Mouse (Mus musculus): Measurements from ENCODE around the gene Pid1. TPM values are rescaled to one million over a fixed set of nuclear protein-coding genes. Genes with fewer than 3 reads are reported as not detected.

Gene Pid1
- polyA plus RNA-seq, 1 experiment from 2014 or later: 59.5 TPM

- no peak overlapping the region for H3K27ac ChIP-seq
- H3K9me3 ChIP-seq (replicated peaks): no peaks in the 10 kb centered on the region
- no peak for ATAC-seq
- H3K4me2 ChIP-seq: no peak overlapping the region
- H3K36me3 ChIP-seq (ENCODE audit: poor library complexity, severe bottlenecking): no peaks in the 10 kb centered on the region
- no peaks in the 10 kb centered on the region for H3K27me3 ChIP-seq
- 90% methylated on average over 1 of the region's 1 CpGs for WGBS
- no peak overlapping the region for H3K9ac ChIP-seq
- no peaks in the 10 kb centered on the region for H3K4me1 ChIP-seq
- no peak overlapping the region for H3K4me3 ChIP-seq
These were observed 64.3 kb downstream of the Pid1 start for GRCm38 (mm10) chr1:84299719-84300118.

DNA sequence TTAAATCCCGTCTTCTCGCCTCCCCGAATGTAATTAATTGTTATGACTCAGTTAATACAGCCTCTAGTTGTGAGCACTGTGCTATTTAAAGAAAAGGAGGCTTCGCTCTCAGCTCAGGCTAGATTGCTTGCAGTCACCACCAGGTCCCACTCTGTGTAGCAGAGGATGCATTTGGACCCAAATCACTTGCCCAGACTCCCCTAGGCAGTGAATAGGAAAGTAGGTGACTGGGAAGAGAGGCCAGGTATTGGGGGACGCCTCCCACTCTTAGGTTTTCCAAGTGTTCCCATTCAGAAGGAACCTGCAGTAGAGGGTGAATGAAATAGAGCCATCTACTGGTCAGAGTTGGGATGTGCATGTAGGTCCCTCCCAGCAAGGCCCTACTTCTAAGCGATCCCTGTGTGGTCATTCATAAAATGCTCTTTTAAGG, 77.3 kb downstream of the Pid1 start:
- H3K4me2 ChIP-seq: no peak overlapping the region
- WGBS: 25% methylated on average over 6 of the region's 6 CpGs
- H3K9ac ChIP-seq: no peak overlapping the region
- ATAC-seq: peak; percentile 61
- H3K4me3 ChIP-seq: no peak overlapping the region
- peaks cover 26% of the 10 kb centered on the region for H3K4me1 ChIP-seq
- no peaks in the 10 kb centered on the region for H3K9me3 ChIP-seq (replicated peaks)
- H3K36me3 ChIP-seq (ENCODE audit: poor library complexity, severe bottlenecking): no peaks in the 10 kb centered on the region
- H3K27me3 ChIP-seq: 0 out of 2 replicates have a peak, but pooled peaks cover 5% of the 10 kb centered on the region
- H3K27ac ChIP-seq: no peak overlapping the region

GRCm38 (mm10) chr1:84285620-84286019, 78.4 kb downstream of the Pid1 start:
- no peak for ATAC-seq
- Histone ChIP-seq H3K9me3 (replicated peaks) (no peaks in the 10 kb centered on the region), H3K36me3 (ENCODE audit: poor library complexity, severe bottlenecking) (no peaks in the 10 kb centered on the region), H3K4me3 (no peak overlapping the region), H3K9ac (no peak overlapping the region), H3K4me1 (peaks cover 35% of the 10 kb centered on the region), H3K4me2 (no peak overlapping the region), H3K27me3 (0 out of 2 replicates have a peak, but pooled peaks cover 5% of the 10 kb centered on the region), H3K27ac (no peak overlapping the region)
- WGBS: 91% methylated on average over 7 of the region's 7 CpGs

DNA sequence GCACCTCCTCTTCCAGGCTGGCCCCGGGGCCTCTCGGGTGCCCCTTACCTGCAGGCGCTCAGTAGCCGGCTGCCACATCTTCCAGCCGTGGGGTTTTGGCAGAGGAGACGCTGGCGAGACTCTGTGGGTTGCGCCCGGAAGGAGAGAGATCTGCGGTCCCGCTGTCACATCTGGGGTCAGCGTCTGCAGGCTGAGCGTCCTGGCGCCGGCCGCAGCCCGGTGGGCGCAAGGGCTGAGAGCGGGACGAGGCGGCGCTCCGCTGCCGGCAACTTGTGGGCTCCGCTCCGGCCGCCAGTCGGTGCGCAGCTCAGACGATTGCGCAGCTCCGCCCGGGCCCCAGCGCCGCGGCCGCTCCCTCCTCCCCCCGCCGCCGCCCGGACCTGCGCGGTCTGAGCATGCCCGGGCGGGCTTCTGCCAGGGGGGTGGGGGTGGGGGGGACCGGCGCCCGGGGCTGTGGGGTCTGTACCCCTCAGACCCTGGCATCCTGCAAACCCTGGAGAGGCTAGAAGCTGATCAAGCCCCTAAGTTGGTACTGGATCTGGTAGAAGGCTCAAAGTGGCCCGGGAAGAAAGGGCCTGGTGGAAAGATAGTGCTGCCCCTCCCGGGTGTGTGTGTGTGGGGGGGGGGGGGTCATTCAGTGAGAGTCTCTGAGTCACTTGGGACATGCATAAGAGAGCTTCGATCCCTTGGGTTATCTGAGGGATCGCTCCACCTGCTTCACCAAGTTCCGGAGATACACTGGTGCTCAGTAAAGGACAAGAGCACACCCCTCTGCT, 79.5 kb downstream of the Pid1 start:
- Histone ChIP-seq H3K4me1 (peaks cover 35% of the 10 kb centered on the region), H3K27me3 (0 out of 2 replicates have a peak, but pooled peaks cover 5% of the 10 kb centered on the region), H3K27ac (peak overlapping the region; percentile 35; the same call in 1 of the 2 replicates), H3K9ac (peak overlapping the region; percentile 81), H3K4me3 (peak overlapping the region; percentile 67), H3K36me3 (ENCODE audit: poor library complexity, severe bottlenecking) (no peaks in the 10 kb centered on the region), H3K9me3 (replicated peaks) (no peaks in the 10 kb centered on the region), H3K4me2 (peak overlapping the region; percentile 86)
- WGBS: 2% methylated on average over 38 of the region's 53 CpGs
- ATAC-seq: peak; percentile 93

DNA sequence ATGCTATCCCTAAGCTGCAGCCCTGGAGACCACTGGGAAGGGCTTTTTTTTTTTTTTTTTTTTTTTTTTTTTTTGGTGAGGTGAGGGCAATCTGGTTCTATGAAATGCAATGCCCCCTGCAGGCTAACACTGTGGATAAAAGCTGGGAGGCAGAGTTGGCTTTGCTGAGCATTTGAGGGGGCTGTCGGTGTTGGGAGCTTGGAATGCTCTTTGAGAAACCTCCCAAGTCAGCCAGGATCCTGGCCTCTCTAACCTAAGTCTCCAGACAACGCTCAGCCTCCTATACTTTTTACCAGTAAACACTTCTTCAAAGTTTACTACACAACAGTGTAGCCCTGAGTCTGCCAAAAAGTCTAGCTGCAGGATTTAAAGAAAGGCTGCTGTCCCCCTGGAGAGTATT, 80.9 kb downstream of the Pid1 start:
- ATAC-seq: no peak
- Histone ChIP-seq H3K4me3 (peak overlapping the region; percentile 67), H3K4me2 (peak overlapping the region; percentile 86), H3K27ac (peak overlapping the region; percentile 10; the same call in 1 of the 2 replicates), H3K27me3 (0 out of 2 replicates have a peak, but pooled peaks cover 5% of the 10 kb centered on the region), H3K36me3 (ENCODE audit: poor library complexity, severe bottlenecking) (no peaks in the 10 kb centered on the region), H3K9ac (peak overlapping the region; percentile 81), H3K9me3 (replicated peaks) (no peaks in the 10 kb centered on the region), H3K4me1 (peaks cover 35% of the 10 kb centered on the region)
- WGBS: 13% methylated on average over 2 of the region's 2 CpGs

- Histone ChIP-seq H3K27me3 (no peaks in the 10 kb centered on the region), H3K36me3 (ENCODE audit: poor library complexity, severe bottlenecking) (no peaks in the 10 kb centered on the region), H3K9me3 (replicated peaks) (no peaks in the 10 kb centered on the region)
These were observed 83.8 kb downstream of the Pid1 start for GRCm38 (mm10) chr1:84280171-84280570.

DNA sequence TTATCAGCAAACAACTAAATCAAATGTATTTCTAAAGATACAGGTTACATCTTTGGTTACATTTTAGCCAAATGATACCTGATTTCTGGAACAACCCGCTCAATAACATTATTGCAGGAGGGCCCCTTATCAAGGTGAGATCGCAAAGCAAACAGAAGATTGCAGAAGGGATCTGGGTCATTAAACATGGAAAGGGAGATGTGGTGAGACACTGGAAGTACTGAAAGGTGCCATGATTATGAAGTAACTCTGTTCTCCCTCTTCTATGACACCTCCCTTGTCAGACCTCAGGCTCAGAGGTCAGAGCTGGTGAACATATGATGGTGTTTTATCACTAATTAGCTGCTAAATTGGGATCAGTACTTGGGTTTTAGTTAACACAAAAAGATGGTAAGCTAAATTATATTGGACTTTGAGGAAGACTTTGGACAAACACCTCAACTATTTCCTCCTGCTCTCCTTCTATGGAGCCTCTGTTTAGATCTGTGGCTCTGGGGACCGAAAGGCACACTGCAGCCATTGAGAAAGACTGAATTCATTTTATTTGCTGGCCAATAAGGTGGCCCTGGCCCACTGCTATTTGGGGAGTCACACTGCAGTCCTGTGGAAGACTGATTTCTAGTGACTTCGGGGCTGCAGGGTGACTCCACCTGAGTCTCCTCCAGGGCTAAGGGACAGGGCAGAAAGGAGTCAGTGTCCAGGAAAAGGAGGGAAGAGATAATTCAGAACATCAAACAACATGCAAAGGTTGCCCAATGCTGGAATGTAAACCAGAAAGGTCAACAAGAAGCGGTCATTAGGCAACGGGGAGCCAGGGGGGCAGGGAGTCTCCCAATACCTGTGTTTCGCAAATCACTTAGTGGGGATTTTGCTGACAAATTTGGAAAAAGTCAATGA, 85.4 kb downstream of the Pid1 start:
- no peak overlapping the region for H3K4me3 ChIP-seq

More at GRCm38 (mm10) chr1:84280171-84280570, 83.8 kb downstream of the Pid1 start:
- Histone ChIP-seq H3K27ac (no peak overlapping the region), H3K4me3 (no peak overlapping the region), H3K9ac (no peak overlapping the region), H3K4me2 (no peak overlapping the region), H3K4me1 (peaks cover 30% of the 10 kb centered on the region)
- no peak for ATAC-seq
- 85% methylated on average over 3 of the region's 3 CpGs for WGBS

DNA sequence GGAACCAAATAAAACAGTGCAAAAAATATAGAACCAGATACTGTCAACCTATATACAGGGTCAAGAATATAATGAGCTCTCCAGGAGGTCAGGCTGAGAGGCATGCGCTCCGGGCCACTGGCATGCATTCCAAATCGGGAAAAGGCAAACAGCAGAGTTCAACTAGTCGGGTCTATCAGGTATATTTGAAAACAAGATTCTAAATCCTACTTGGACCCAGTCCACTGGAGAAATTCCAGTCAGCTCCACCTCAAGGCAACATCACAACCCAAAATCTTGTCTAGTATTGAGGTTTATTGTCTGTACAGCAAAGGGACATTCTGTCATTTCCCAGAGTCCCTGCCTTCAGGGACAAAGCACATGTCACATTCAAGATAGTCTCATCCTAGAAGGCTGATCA, 91.0 kb downstream of the Pid1 start:
- no peaks in the 10 kb centered on the region for H3K27me3 ChIP-seq
- no peak for ATAC-seq
- no peaks in the 10 kb centered on the region for H3K9me3 ChIP-seq (replicated peaks)
- no peaks in the 10 kb centered on the region for H3K4me1 ChIP-seq
- no peak overlapping the region for H3K4me2 ChIP-seq
- no peaks in the 10 kb centered on the region for H3K36me3 ChIP-seq (ENCODE audit: poor library complexity, severe bottlenecking)
- no peak overlapping the region for H3K9ac ChIP-seq
- H3K27ac ChIP-seq: no peak overlapping the region
- WGBS: 81% methylated on average over 4 of the region's 4 CpGs
- no peak overlapping the region for H3K4me3 ChIP-seq

More for the DNA sequence above, 85.4 kb downstream of the Pid1 start:
- ATAC-seq: no peak
- Histone ChIP-seq H3K27me3 (no peaks in the 10 kb centered on the region), H3K36me3 (ENCODE audit: poor library complexity, severe bottlenecking) (no peaks in the 10 kb centered on the region), H3K4me2 (no peak overlapping the region), H3K4me1 (peaks cover 24% of the 10 kb centered on the region), H3K9me3 (replicated peaks) (no peaks in the 10 kb centered on the region), H3K27ac (no peak overlapping the region), H3K9ac (no peak overlapping the region)
- whole genome bisulfite sequencing: 87% methylated on average over 7 of the region's 7 CpGs

- Histone ChIP-seq H3K4me2 (no peak overlapping the region), H3K9me3 (replicated peaks) (no peaks in the 10 kb centered on the region), H3K4me1 (no peaks in the 10 kb centered on the region), H3K27ac (no peak overlapping the region), H3K36me3 (ENCODE audit: poor library complexity, severe bottlenecking) (no peaks in the 10 kb centered on the region), H3K4me3 (no peak overlapping the region), H3K9ac (no peak overlapping the region), H3K27me3 (no peaks in the 10 kb centered on the region)
- ATAC-seq: no peak
- 85% methylated on average over 2 of the region's 2 CpGs for WGBS
These were observed 92.2 kb downstream of the Pid1 start for GRCm38 (mm10) chr1:84271712-84272200.

DNA sequence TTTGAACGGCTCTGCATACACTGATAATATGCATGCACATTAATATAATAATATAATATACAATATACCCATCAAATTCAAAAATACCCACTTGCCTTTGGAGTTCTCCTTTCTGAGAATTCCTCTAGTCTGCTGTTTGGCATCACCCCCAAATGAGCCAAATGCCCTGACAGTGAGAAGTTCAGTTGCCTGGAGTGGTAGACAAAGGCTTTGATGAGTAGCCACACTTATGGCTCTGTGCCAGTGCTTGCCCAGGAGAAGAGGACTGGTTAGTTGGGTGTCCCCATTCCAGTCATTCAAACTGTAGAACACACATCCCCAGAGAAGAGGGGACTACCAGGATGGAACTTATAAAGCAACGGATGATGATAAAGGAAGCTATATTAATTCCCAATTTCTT, 106.3 kb downstream of the Pid1 start:
- 94% methylated on average over 2 of the region's 2 CpGs for WGBS
- no peak overlapping the region for H3K4me3 ChIP-seq
- H3K27ac ChIP-seq: no peak overlapping the region
- H3K9ac ChIP-seq: no peak overlapping the region
- no peaks in the 10 kb centered on the region for H3K9me3 ChIP-seq (replicated peaks)
- no peak for ATAC-seq
- H3K4me1 ChIP-seq: no peaks in the 10 kb centered on the region
- no peaks in the 10 kb centered on the region for H3K27me3 ChIP-seq
- H3K36me3 ChIP-seq (ENCODE audit: poor library complexity, severe bottlenecking): no peaks in the 10 kb centered on the region
- no peak overlapping the region for H3K4me2 ChIP-seq

DNA sequence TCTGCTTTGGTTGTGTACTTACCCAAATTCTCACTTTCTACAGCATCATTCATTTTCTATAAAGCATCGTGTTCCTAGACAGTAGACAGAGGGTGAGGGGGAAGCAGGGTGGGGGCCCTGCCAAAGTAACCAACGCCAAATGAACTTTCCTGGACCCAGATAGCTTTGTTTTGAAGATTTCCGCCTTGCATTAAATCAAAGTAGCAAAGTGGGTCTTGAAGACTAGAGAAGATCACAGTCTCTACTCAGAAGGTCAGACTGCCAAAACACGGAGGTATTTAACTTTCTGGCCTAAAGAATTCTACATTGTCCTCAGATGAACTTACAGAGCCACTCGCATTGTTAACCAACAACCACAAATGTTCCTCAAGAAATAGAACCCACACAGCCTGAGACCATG, 109.6 kb downstream of the Pid1 start:
- no peak overlapping the region for H3K9ac ChIP-seq
- WGBS: 87% methylated on average over 5 of the region's 5 CpGs
- no peak overlapping the region for H3K4me3 ChIP-seq
- ATAC-seq: no peak
- H3K27me3 ChIP-seq: no peaks in the 10 kb centered on the region
- no peak overlapping the region for H3K27ac ChIP-seq
- no peaks in the 10 kb centered on the region for H3K9me3 ChIP-seq (replicated peaks)
- H3K36me3 ChIP-seq (ENCODE audit: poor library complexity, severe bottlenecking): no peaks in the 10 kb centered on the region
- H3K4me1 ChIP-seq: peaks cover 10% of the 10 kb centered on the region
- no peak overlapping the region for H3K4me2 ChIP-seq

GRCm38 (mm10) chr1:84253838-84254237, 110.1 kb downstream of the Pid1 start:
- no peaks in the 10 kb centered on the region for H3K27me3 ChIP-seq
- 61% methylated on average over 3 of the region's 3 CpGs for WGBS
- H3K27ac ChIP-seq: no peak overlapping the region
- no peaks in the 10 kb centered on the region for H3K36me3 ChIP-seq (ENCODE audit: poor library complexity, severe bottlenecking)
- ATAC-seq: no peak
- no peak overlapping the region for H3K4me2 ChIP-seq
- no peak overlapping the region for H3K9ac ChIP-seq
- no peaks in the 10 kb centered on the region for H3K9me3 ChIP-seq (replicated peaks)
- H3K4me3 ChIP-seq: no peak overlapping the region
- peaks cover 12% of the 10 kb centered on the region for H3K4me1 ChIP-seq

All from forebrain, embryonic 13.5 days (tissue).